Mouse (Mus musculus): ENCODE measurements around the gene Nipsnap3a.

- no peak for TF ChIP-seq MAX (IDR thresholded peaks at IDR 0.05; ENCODE audit: low read depth)
- no peak for TF ChIP-seq POLR2A (IDR thresholded peaks at IDR 0.05; ENCODE audit: insufficient read length, low read depth)
These were observed 34.3 kb downstream of the Nipsnap3a start for GRCm38 (mm10) chr4:53023189-53023925.

All from myocyte (in vitro differentiated cells).